Mouse (Mus musculus): ENCODE measurements at regions not wholly inside any gene's neighbourhood (a gene's known extent, or its start where the extent isn't known, plus 50 kb on each side); places are given as distances from the start of the nearest gene placed in this dataset.

GRCm38 (mm10) chr5:64500413-64500812, 302.8 kb upstream of the Klf3 start:
- DNase-seq: no peak

- DNase-seq: no peak
Observed at GRCm38 (mm10) chr5:64500866-64501265, 302.3 kb upstream of the Klf3 start.

GRCm38 (mm10) chr5:64501746-64502145, 301.4 kb upstream of the Klf3 start:
- DNase-seq: no peak

GRCm38 (mm10) chr5:64503514-64503913, 299.7 kb upstream of the Klf3 start:
- DNase-seq: peak in 1 of 2 experiments; percentile 44

- DNase-seq: peak in 1 of 2 experiments; percentile 9
Observed at GRCm38 (mm10) chr5:64504507-64504906, 298.7 kb upstream of the Klf3 start.

GRCm38 (mm10) chr5:64505227-64505834, 297.9 kb upstream of the Klf3 start:
- peak; percentile 77 to 89 for DNase-seq

GRCm38 (mm10) chr5:64505835-64506600, 297.2 kb upstream of the Klf3 start:
- peak; percentile 94 to 95 for DNase-seq

- DNase-seq: peak in 1 of 2 experiments; percentile 39
Observed at GRCm38 (mm10) chr5:64508565-64508964, 294.6 kb upstream of the Klf3 start.

- no peak for DNase-seq
Observed at GRCm38 (mm10) chr5:64513155-64513945, 289.8 kb upstream of the Klf3 start.

- DNase-seq: no peak
Observed at GRCm38 (mm10) chr5:64516115-64516665, 287.0 kb upstream of the Klf3 start.

GRCm38 (mm10) chr5:64517241-64517640, 285.9 kb upstream of the Klf3 start:
- no peak for DNase-seq

GRCm38 (mm10) chr5:64517835-64518234, 285.4 kb upstream of the Klf3 start:
- peak; percentile 47 to 58 for DNase-seq

- peak in 1 of 2 experiments; percentile 53 for DNase-seq
Observed at GRCm38 (mm10) chr5:64519036-64519435, 284.2 kb upstream of the Klf3 start.

- DNase-seq: no peak
Observed at GRCm38 (mm10) chr5:64519731-64520130, 283.5 kb upstream of the Klf3 start.

GRCm38 (mm10) chr5:64521401-64521800, 281.8 kb upstream of the Klf3 start:
- no peak for DNase-seq

GRCm38 (mm10) chr5:64521969-64522368, 281.2 kb upstream of the Klf3 start:
- peak in 1 of 2 experiments; percentile 46 for DNase-seq

GRCm38 (mm10) chr5:64526521-64526920, 276.7 kb upstream of the Klf3 start:
- DNase-seq: no peak

- no peak for DNase-seq
Observed at GRCm38 (mm10) chr5:64527962-64528361, 275.2 kb upstream of the Klf3 start.

- no peak for DNase-seq
Observed at GRCm38 (mm10) chr5:64534371-64534770, 268.8 kb upstream of the Klf3 start.

GRCm38 (mm10) chr5:64534947-64535346, 268.2 kb upstream of the Klf3 start:
- DNase-seq: no peak

GRCm38 (mm10) chr5:64535546-64535945, 267.6 kb upstream of the Klf3 start:
- DNase-seq: no peak

GRCm38 (mm10) chr5:64536393-64537112, 266.6 kb upstream of the Klf3 start:
- peak; percentile 76 to 85 for DNase-seq
